20 mouse cellular contexts compared by ENCODE assay signal in genomic region chr12:17369111-17369510, GRCm38 (mm10). TPM values are rescaled to one million over a fixed set of nuclear protein-coding genes. Genes with fewer than 3 reads are reported as not detected.
"Had no signal": no experiment of that assay in that cellular context is flagged by ENCODE, and none has a peak within 500 bp of the region (broad histone marks: within the 10 kb centered on the region; RNA-seq: fewer than 3 reads in every experiment).

No protein-coding gene starts in this region.

- H3K4me2 ChIP-seq: neural tube, embryonic 13.5 days; neural tube, embryonic 15.5 days; stomach, embryonic 15.5 days had no signal

- H3K9ac ChIP-seq: neural tube, embryonic 13.5 days; neural tube, embryonic 15.5 days; stomach, embryonic 15.5 days had no signal

- H3K4me1 ChIP-seq: neural tube, embryonic 13.5 days; neural tube, embryonic 15.5 days; stomach, embryonic 15.5 days had no signal

- H3K27ac ChIP-seq: neural tube, embryonic 13.5 days; neural tube, embryonic 15.5 days; stomach, embryonic 15.5 days; stomach, postnatal 0 days had no signal

- H3K27me3 ChIP-seq: neural tube, embryonic 13.5 days; neural tube, embryonic 15.5 days; stomach, embryonic 15.5 days had no signal

- H3K4me3 ChIP-seq: neural tube, embryonic 13.5 days; neural tube, embryonic 15.5 days; stomach, embryonic 15.5 days had no signal

- DNase-seq: retina, postnatal 1 day; right cerebral cortex, adult 18-20 months; right cerebral cortex, postnatal 14 days; right cerebral cortex, postnatal 25 days; right cerebral cortex, postnatal 4 days; spleen, adult 18-20 months; thymus, adult 18-20 months; thymus, adult 2 months; thymus, postnatal 14 days; thymus, postnatal 25 days; thymus, postnatal 36 days; thymus, postnatal 4 days had no signal

- H3K9me3 ChIP-seq: neural tube, embryonic 13.5 days; neural tube, embryonic 15.5 days; stomach, embryonic 15.5 days had no signal

RNA-seq across cellular contexts. Expression of gene Atp6v1c2, which starts 40.0 kb away (rescaled TPM):
- total RNA-seq: neutrophil, adult 5-6 weeks had no signal
- polyA plus RNA-seq: small intestine, adult 2 months; spleen, adult 2 months; urinary bladder, adult 2 months had no signal
